ENCODE assay signal across 8 mouse cellular contexts in genomic region chr11:69695361-69696181, GRCm38 (mm10). TPM values are rescaled to one million over a fixed set of nuclear protein-coding genes. Genes with fewer than 3 reads are reported as not detected.
DNase-seq lines count a peak whose midpoint lies in the region; ATAC-seq and TF ChIP-seq lines count a peak whose summit lies in the region.

Tnfsf12 (minus strand) TSS chr11:69695849.
Tnfsfm13 (minus strand) TSS chr11:69696098.

- ATAC-seq in hindbrain, postnatal 0 days = peak; percentile 70
- ATAC-seq in liver, embryonic 12.5 days = peak; percentile 49
- 0 out of 2 replicates have a peak, but pooled peaks have one; percentile 54 for ATAC-seq in midbrain, embryonic 16.5 days
- peak; percentile 84 for ATAC-seq in stomach, embryonic 16.5 days (ENCODE audit: insufficient read depth, low FRiP score)

- H3K4me2 ChIP-seq in hindbrain, postnatal 0 days (ENCODE audit: low read depth, low read length) = peak within 1 kb of the TSS; percentile 86
- H3K4me2 ChIP-seq in liver, embryonic 12.5 days = peak within 1 kb of the TSS; percentile 78
- H3K4me2 ChIP-seq in midbrain, embryonic 16.5 days (ENCODE audit: low read length) = peak within 1 kb of the TSS; percentile 94
- peak within 1 kb of the TSS; percentile 90 for H3K4me2 ChIP-seq in stomach, embryonic 16.5 days (ENCODE audit: low read depth, low read length)

- no peaks in the 10 kb centered on the region for H3K27me3 ChIP-seq in hindbrain, postnatal 0 days (ENCODE audit: insufficient read depth, low read length)
- peaks cover 15% of the 10 kb centered on the region for H3K27me3 ChIP-seq in liver, embryonic 12.5 days (replicated peaks)
- no peaks in the 10 kb centered on the region for H3K27me3 ChIP-seq in midbrain, embryonic 16.5 days (ENCODE audit: control insufficient read depth, insufficient read depth, low read depth, low read length)
- H3K27me3 ChIP-seq in stomach, embryonic 16.5 days (ENCODE audit: control insufficient read depth, insufficient read depth, low read length) = no peaks in the 10 kb centered on the region

- H3K27ac ChIP-seq in hindbrain, postnatal 0 days = peak within 1 kb of the TSS; percentile 49; the same call in 1 of the 2 replicates
- H3K27ac ChIP-seq in liver, embryonic 12.5 days = peak within 1 kb of the TSS; percentile 34
- H3K27ac ChIP-seq in midbrain, embryonic 16.5 days (ENCODE audit: low read length) = 0 out of 2 replicates have a peak within 1 kb of the TSS, but pooled peaks have one; percentile 19
- H3K27ac ChIP-seq in stomach, embryonic 16.5 days (ENCODE audit: low read length) = peak within 1 kb of the TSS; percentile 78

- H3K9me3 ChIP-seq in hindbrain, postnatal 0 days (ENCODE audit: low read length) = no peaks in the 10 kb centered on the region
- no peaks in the 10 kb centered on the region for H3K9me3 ChIP-seq in liver, embryonic 12.5 days (replicated peaks)
- no peaks in the 10 kb centered on the region for H3K9me3 ChIP-seq in midbrain, embryonic 16.5 days (replicated peaks; ENCODE audit: control insufficient read depth, low read length, poor library complexity, severe bottlenecking)
- no peaks in the 10 kb centered on the region for H3K9me3 ChIP-seq in stomach, embryonic 16.5 days (replicated peaks; ENCODE audit: control insufficient read depth, low read length)

- intact Hi-C loops in left cerebral cortex, postnatal 25 days (cut with DNase I) = no loop called here
- intact Hi-C loops in gastrocnemius, postnatal 36 days (cut with DNase I) = no loop called here

- H3K4me1 ChIP-seq in hindbrain, postnatal 0 days (ENCODE audit: insufficient read depth, low read length) = no peaks in the 10 kb centered on the region; the same call in 1 of the 2 replicates
- H3K4me1 ChIP-seq in liver, embryonic 12.5 days = peaks cover 35% of the 10 kb centered on the region
- peaks cover 14% of the 10 kb centered on the region for H3K4me1 ChIP-seq in midbrain, embryonic 16.5 days (ENCODE audit: control insufficient read depth, insufficient read depth, low read length)
- peaks cover 16% of the 10 kb centered on the region; the same call in 1 of the 2 replicates for H3K4me1 ChIP-seq in stomach, embryonic 16.5 days (ENCODE audit: control insufficient read depth, insufficient read depth, low read length)

- H3K36me3 ChIP-seq in hindbrain, postnatal 0 days (ENCODE audit: insufficient read depth, low read length) = no peaks in the 10 kb centered on the region
- H3K36me3 ChIP-seq in liver, embryonic 12.5 days = no peaks in the 10 kb centered on the region
- H3K36me3 ChIP-seq in midbrain, embryonic 16.5 days (ENCODE audit: control insufficient read depth, insufficient read depth, low read length) = no peaks in the 10 kb centered on the region
- H3K36me3 ChIP-seq in stomach, embryonic 16.5 days (ENCODE audit: control insufficient read depth, insufficient read depth, low read length) = no peaks in the 10 kb centered on the region

- no peak for TF ChIP-seq CTCF in hindbrain, postnatal 0 days (IDR thresholded peaks at IDR 0.05; ENCODE audit: low read depth)

- peak; percentile 23 to 49 for DNase-seq in left cerebral cortex, postnatal 25 days (ENCODE audit: low spot score in 2 of 2)
- DNase-seq in left cerebral cortex, adult 9 months (ENCODE audit: low spot score in 2 of 2) = no peak
- DNase-seq in cerebellum, postnatal 36 days = peak; percentile 66 to 67
- peak; percentile 73 to 85 for DNase-seq in gastrocnemius, postnatal 36 days
- peak; percentile 51 for DNase-seq in hindbrain, postnatal 0 days (ENCODE audit: low spot score)

- peak within 1 kb of the TSS; percentile 69 for H3K9ac ChIP-seq in hindbrain, postnatal 0 days (replicated peaks; ENCODE audit: low read length)
- H3K9ac ChIP-seq in liver, embryonic 12.5 days = peak within 1 kb of the TSS; percentile 69
- H3K9ac ChIP-seq in midbrain, embryonic 16.5 days (ENCODE audit: low read depth, low read length) = peak within 1 kb of the TSS; percentile 79
- H3K9ac ChIP-seq in stomach, embryonic 16.5 days (ENCODE audit: low read length) = peak within 1 kb of the TSS; percentile 94

- WGBS in hindbrain, postnatal 0 days = 1% methylated on average over 32 of the region's 41 CpGs
- 10% methylated on average over 41 of the region's 41 CpGs for WGBS in liver, embryonic 12.5 days (ENCODE audit: insufficient replicate concordance)
- 3% methylated on average over 37 of the region's 41 CpGs for WGBS in midbrain, embryonic 16.5 days
- 3% methylated on average over 40 of the region's 41 CpGs for WGBS in stomach, embryonic 16.5 days

- H3K4me3 ChIP-seq in hindbrain, postnatal 0 days (ENCODE audit: low read length) = peak within 1 kb of the TSS; percentile 46
- peak within 1 kb of the TSS; percentile 56 for H3K4me3 ChIP-seq in liver, embryonic 12.5 days
- H3K4me3 ChIP-seq in midbrain, embryonic 16.5 days (ENCODE audit: low read depth, low read length) = peak within 1 kb of the TSS; percentile 45
- peak within 1 kb of the TSS; percentile 57 for H3K4me3 ChIP-seq in stomach, embryonic 16.5 days (replicated peaks; ENCODE audit: low read length)

RNA-seq across cellular contexts. Expression of gene Tnfsf12, which starts in this region (rescaled TPM):
- total RNA-seq in left cerebral cortex, postnatal 25 days (2021) = 1 to 10 TPM; 8.6 to 8.9 TPM
- total RNA-seq in gastrocnemius, postnatal 36 days (2021) = 10 to 100 TPM in 1 of 2 experiments, 1 to 10 TPM in 1; 8.6 to 10.4 TPM
- 3.1 and 7.1 TPM in 2 replicates for total RNA-seq in hindbrain, postnatal 0 days (2014; rRNA removed)
- 5.0 and 6.0 TPM in 2 replicates for polyA plus RNA-seq in hindbrain, postnatal 0 days (2015; fragmentation: Nextera tagmentation; extraction: Ambion mirVana)
- polyA plus RNA-seq in liver, embryonic 12.5 days (2016; fragmentation: Nextera tagmentation; extraction: Ambion mirVana) = 3.3 and 3.6 TPM in 2 replicates
- polyA plus RNA-seq in midbrain, embryonic 16.5 days (2015; fragmentation: Nextera tagmentation; extraction: Ambion mirVana) = 2.3 and 3.0 TPM in 2 replicates
- polyA plus RNA-seq in stomach, embryonic 16.5 days (2015; fragmentation: Nextera tagmentation; extraction: Ambion mirVana) = 8.8 and 9.6 TPM in 2 replicates

RNA-seq across cellular contexts. Expression of gene Tnfsfm13, which starts in this region (rescaled TPM):
- 1 to 10 TPM; 1.9 to 2.2 TPM for total RNA-seq in left cerebral cortex, postnatal 25 days (2021)
- 1 to 10 TPM; 1.3 to 1.5 TPM for total RNA-seq in gastrocnemius, postnatal 36 days (2021)
- 0.94 and 4.6 TPM in 2 replicates for total RNA-seq in hindbrain, postnatal 0 days (2014; rRNA removed)
- 2.0 and 2.8 TPM in 2 replicates for polyA plus RNA-seq in hindbrain, postnatal 0 days (2015; fragmentation: Nextera tagmentation; extraction: Ambion mirVana)
- 0.72 and 0.98 TPM in 2 replicates for polyA plus RNA-seq in liver, embryonic 12.5 days (2016; fragmentation: Nextera tagmentation; extraction: Ambion mirVana)
- 0.60 and 0.87 TPM in 2 replicates for polyA plus RNA-seq in midbrain, embryonic 16.5 days (2015; fragmentation: Nextera tagmentation; extraction: Ambion mirVana)
- 2.9 and 4.2 TPM in 2 replicates for polyA plus RNA-seq in stomach, embryonic 16.5 days (2015; fragmentation: Nextera tagmentation; extraction: Ambion mirVana)

Comparison
In these comparisons a context has a peak if more than half of its experiments do, and no peak if none do; other contexts are left out.
1. DNase-seq: peak in left cerebral cortex, postnatal 25 days (2 of 2), cerebellum, postnatal 36 days (2 of 2), gastrocnemius, postnatal 36 days (2 of 2) and hindbrain, postnatal 0 days (single experiment); none in left cerebral cortex, adult 9 months (0 of 2).
2. H3K27ac ChIP-seq: peak in every context shown above with its lines; median percentile 78 in stomach, embryonic 16.5 days; 49 in hindbrain, postnatal 0 days; 34 in liver, embryonic 12.5 days; 19 in midbrain, embryonic 16.5 days.
3. Peak in every context shown above with its lines, with median percentiles within 50 percentile points of each other: ATAC-seq, H3K4me2 ChIP-seq, H3K4me3 ChIP-seq and H3K9ac ChIP-seq.